Mouse (Mus musculus): ENCODE results near the gene Manba. TPM values are rescaled to one million over a fixed set of nuclear protein-coding genes. Genes with fewer than 3 reads are reported as not detected.
"Not testable (repeated sequence)": the region's sequence is repeated elsewhere in the genome, so short reads cannot be mapped to it uniquely, and the experiment has no call there.

The Manba gene
- polyA plus RNA-seq, 1 experiment from 2014 or later = 3.8 TPM

- WGBS = 85% methylated on average over 5 of the region's 5 CpGs
These were observed 6.3 kb upstream of the Manba start for GRCm38 (mm10) chr3:135479090-135479489.

DNA sequence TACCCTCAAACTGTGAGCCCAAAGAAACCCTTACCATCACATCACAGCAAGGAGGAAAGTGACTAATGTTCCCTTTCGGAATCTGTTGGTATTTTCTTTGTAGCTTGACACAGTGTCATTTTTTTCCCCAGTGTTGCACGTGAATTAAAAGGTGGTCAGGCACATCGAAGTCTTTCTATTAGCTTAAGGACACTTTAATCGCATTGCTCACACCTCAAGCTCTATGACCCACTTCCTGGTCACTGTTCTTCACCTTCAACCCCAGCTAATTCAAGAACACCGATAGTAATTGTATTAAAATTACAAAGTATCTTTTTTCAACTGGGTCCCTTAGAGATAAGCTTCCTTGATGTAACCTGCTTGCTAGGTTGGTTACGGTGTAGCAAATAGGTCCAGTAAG, 4.6 kb upstream of the Manba start:
- WGBS = 89% methylated on average over 6 of the region's 6 CpGs

More at GRCm38 (mm10) chr3:135479090-135479489, 6.3 kb upstream of the Manba start:
- not testable (repeated sequence) for ATAC-seq (replicated peaks; ENCODE audit: low FRiP score); H3K9ac ChIP-seq (ENCODE audit: low read length); H3K4me2 ChIP-seq (ENCODE audit: low read depth, low read length, severe bottlenecking); H3K4me1 ChIP-seq (replicated peaks; ENCODE audit: control insufficient read depth, insufficient read depth, low read length); H3K27ac ChIP-seq (ENCODE audit: low read depth, low read length); H3K4me3 ChIP-seq (ENCODE audit: low read depth, low read length); H3K9me3 ChIP-seq (ENCODE audit: control insufficient read depth, low read length); DNase-seq (ENCODE audit: low spot score); H3K36me3 ChIP-seq (ENCODE audit: control insufficient read depth, insufficient read depth, low read length); H3K27me3 ChIP-seq (ENCODE audit: control insufficient read depth, insufficient read depth, low read length)

GRCm38 (mm10) chr3:135481608-135482007, 3.8 kb upstream of the Manba start:
- Histone ChIP-seq H3K4me2 (ENCODE audit: low read depth, low read length, severe bottlenecking) (no peak overlapping the region), H3K36me3 (ENCODE audit: control insufficient read depth, insufficient read depth, low read length) (no peaks in the 10 kb centered on the region), H3K27ac (ENCODE audit: low read depth, low read length) (no peak overlapping the region), H3K9ac (ENCODE audit: low read length) (no peak overlapping the region), H3K27me3 (ENCODE audit: control insufficient read depth, insufficient read depth, low read length) (no peaks in the 10 kb centered on the region), H3K4me3 (ENCODE audit: low read depth, low read length) (no peak overlapping the region), H3K9me3 (ENCODE audit: control insufficient read depth, low read length) (no peaks in the 10 kb centered on the region), H3K4me1 (replicated peaks; ENCODE audit: control insufficient read depth, insufficient read depth, low read length) (no peaks in the 10 kb centered on the region)
- 87% methylated on average over 3 of the region's 3 CpGs for WGBS
- ATAC-seq (replicated peaks; ENCODE audit: low FRiP score) (no peak), DNase-seq (ENCODE audit: low spot score) (no peak)

More for the DNA sequence above, 4.6 kb upstream of the Manba start:
- H3K9me3 ChIP-seq (ENCODE audit: control insufficient read depth, low read length) = no peaks in the 10 kb centered on the region
- H3K4me3 ChIP-seq (ENCODE audit: low read depth, low read length) = no peak overlapping the region
- H3K4me2 ChIP-seq (ENCODE audit: low read depth, low read length, severe bottlenecking) = no peak overlapping the region
- H3K27me3 ChIP-seq (ENCODE audit: control insufficient read depth, insufficient read depth, low read length) = no peaks in the 10 kb centered on the region
- H3K27ac ChIP-seq (ENCODE audit: low read depth, low read length) = no peak overlapping the region
- no peaks in the 10 kb centered on the region for H3K36me3 ChIP-seq (ENCODE audit: control insufficient read depth, insufficient read depth, low read length)
- ATAC-seq (replicated peaks; ENCODE audit: low FRiP score) (no peak), DNase-seq (ENCODE audit: low spot score) (no peak)
- H3K4me1 ChIP-seq (replicated peaks; ENCODE audit: control insufficient read depth, insufficient read depth, low read length) = no peaks in the 10 kb centered on the region
- H3K9ac ChIP-seq (ENCODE audit: low read length) = no peak overlapping the region

- H3K27ac ChIP-seq (ENCODE audit: low read depth, low read length); H3K27me3 ChIP-seq (ENCODE audit: control insufficient read depth, insufficient read depth, low read length); DNase-seq (ENCODE audit: low spot score); ATAC-seq (replicated peaks; ENCODE audit: low FRiP score); H3K9ac ChIP-seq (ENCODE audit: low read length); H3K9me3 ChIP-seq (ENCODE audit: control insufficient read depth, low read length); H3K36me3 ChIP-seq (ENCODE audit: control insufficient read depth, insufficient read depth, low read length); H3K4me1 ChIP-seq (replicated peaks; ENCODE audit: control insufficient read depth, insufficient read depth, low read length): not testable (repeated sequence)
- H3K4me2 ChIP-seq (ENCODE audit: low read depth, low read length, severe bottlenecking) = peak overlapping the region; percentile 93; the same call in 1 of the 2 replicates
- H3K4me3 ChIP-seq (ENCODE audit: low read depth, low read length) = 0 out of 2 replicates have a peak overlapping the region, but pooled peaks have one; percentile 55
- 91% methylated on average over 15 of the region's 15 CpGs for WGBS
These were observed 761 bp upstream of the Manba start for GRCm38 (mm10) chr3:135484650-135485049.

- peak overlapping the region; percentile 55 for H3K4me3 ChIP-seq (ENCODE audit: low read depth, low read length)
- H3K9ac ChIP-seq (ENCODE audit: low read length) = peak overlapping the region; percentile 68
- no peak overlapping the region for H3K27ac ChIP-seq (ENCODE audit: low read depth, low read length)
- no peak for ATAC-seq (replicated peaks; ENCODE audit: low FRiP score)
- H3K4me2 ChIP-seq (ENCODE audit: low read depth, low read length, severe bottlenecking) = peak overlapping the region; percentile 93
- WGBS = 16% methylated on average over 9 of the region's 9 CpGs
- H3K36me3 ChIP-seq (ENCODE audit: control insufficient read depth, insufficient read depth, low read length) = no peaks in the 10 kb centered on the region
- no peaks in the 10 kb centered on the region for H3K9me3 ChIP-seq (ENCODE audit: control insufficient read depth, low read length)
- no peaks in the 10 kb centered on the region for H3K4me1 ChIP-seq (replicated peaks; ENCODE audit: control insufficient read depth, insufficient read depth, low read length)
- no peak for DNase-seq (ENCODE audit: low spot score)
- H3K27me3 ChIP-seq (ENCODE audit: control insufficient read depth, insufficient read depth, low read length) = no peaks in the 10 kb centered on the region
These were observed 460 bp downstream of the Manba start for GRCm38 (mm10) chr3:135485900-135486241.

DNA sequence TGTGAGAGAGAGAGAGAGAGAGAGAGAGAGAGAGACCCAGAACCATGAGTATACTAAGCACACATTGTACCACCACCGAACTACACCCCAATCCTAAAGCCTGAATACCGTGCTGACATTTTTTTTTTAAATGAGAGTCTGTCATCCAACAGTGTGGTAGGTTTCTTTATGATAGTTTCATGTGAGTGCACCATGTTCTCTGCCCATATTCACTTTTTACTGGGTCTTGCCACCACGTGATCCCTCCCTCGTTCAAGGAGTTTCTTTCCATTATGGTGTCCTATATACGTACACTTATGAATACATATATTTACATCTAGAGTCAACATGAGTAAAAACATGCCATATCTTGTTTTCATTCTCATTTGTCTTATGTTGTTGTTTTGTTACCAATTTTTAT, 940 bp downstream of the Manba start:
- no peak overlapping the region for H3K4me2 ChIP-seq (ENCODE audit: low read depth, low read length, severe bottlenecking)
- no peak overlapping the region for H3K4me3 ChIP-seq (ENCODE audit: low read depth, low read length)

DNA sequence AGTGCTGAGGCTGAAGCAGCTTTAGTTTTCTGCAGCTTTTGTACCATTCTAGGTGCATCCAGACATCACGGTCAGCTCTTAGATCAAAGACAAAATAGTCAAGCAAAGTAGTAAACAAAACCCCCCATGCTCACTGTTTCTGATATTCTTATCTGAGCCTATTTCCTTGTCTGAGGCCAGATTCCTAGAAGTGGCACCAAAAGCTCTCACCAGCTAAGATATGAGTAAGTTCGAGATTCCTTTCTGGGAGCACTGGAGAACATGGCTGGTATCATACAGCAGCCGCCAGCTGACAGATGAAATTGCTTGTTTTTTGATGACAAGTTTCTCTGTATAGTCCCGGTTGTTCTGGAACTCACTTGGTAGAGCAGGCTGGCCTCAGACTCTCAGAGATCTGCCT, 2.4 kb downstream of the Manba start:
- Histone ChIP-seq H3K4me1 (replicated peaks; ENCODE audit: control insufficient read depth, insufficient read depth, low read length) (no peaks in the 10 kb centered on the region), H3K4me3 (ENCODE audit: low read depth, low read length) (no peak overlapping the region), H3K27me3 (ENCODE audit: control insufficient read depth, insufficient read depth, low read length) (no peaks in the 10 kb centered on the region), H3K4me2 (ENCODE audit: low read depth, low read length, severe bottlenecking) (no peak overlapping the region), H3K36me3 (ENCODE audit: control insufficient read depth, insufficient read depth, low read length) (no peaks in the 10 kb centered on the region), H3K9ac (ENCODE audit: low read length) (no peak overlapping the region), H3K27ac (ENCODE audit: low read depth, low read length) (no peak overlapping the region), H3K9me3 (ENCODE audit: control insufficient read depth, low read length) (no peaks in the 10 kb centered on the region)
- WGBS = 92% methylated on average over 4 of the region's 4 CpGs
- no peak for ATAC-seq (replicated peaks; ENCODE audit: low FRiP score)
- DNase-seq (ENCODE audit: low spot score) = no peak

More for the DNA sequence above, 940 bp downstream of the Manba start:
- Histone ChIP-seq H3K36me3 (ENCODE audit: control insufficient read depth, insufficient read depth, low read length) (no peaks in the 10 kb centered on the region), H3K27me3 (ENCODE audit: control insufficient read depth, insufficient read depth, low read length) (no peaks in the 10 kb centered on the region), H3K9me3 (ENCODE audit: control insufficient read depth, low read length) (no peaks in the 10 kb centered on the region), H3K9ac (ENCODE audit: low read length) (no peak overlapping the region), H3K27ac (ENCODE audit: low read depth, low read length) (no peak overlapping the region), H3K4me1 (replicated peaks; ENCODE audit: control insufficient read depth, insufficient read depth, low read length) (no peaks in the 10 kb centered on the region)
- no peak for ATAC-seq (replicated peaks; ENCODE audit: low FRiP score)
- WGBS = 80% methylated on average over 5 of the region's 5 CpGs
- DNase-seq (ENCODE audit: low spot score) = no peak

- ATAC-seq (replicated peaks; ENCODE audit: low FRiP score) = no peak
- H3K27me3 ChIP-seq (ENCODE audit: control insufficient read depth, insufficient read depth, low read length) = no peaks in the 10 kb centered on the region
- H3K4me1 ChIP-seq (replicated peaks; ENCODE audit: control insufficient read depth, insufficient read depth, low read length) = no peaks in the 10 kb centered on the region
- no peak for DNase-seq (ENCODE audit: low spot score)
- H3K4me2 ChIP-seq (ENCODE audit: low read depth, low read length, severe bottlenecking) = no peak overlapping the region
- H3K9ac ChIP-seq (ENCODE audit: low read length) = no peak overlapping the region
- no peaks in the 10 kb centered on the region for H3K9me3 ChIP-seq (ENCODE audit: control insufficient read depth, low read length)
- H3K36me3 ChIP-seq (ENCODE audit: control insufficient read depth, insufficient read depth, low read length) = no peaks in the 10 kb centered on the region
- no peak overlapping the region for H3K4me3 ChIP-seq (ENCODE audit: low read depth, low read length)
- WGBS = 91% methylated on average over 5 of the region's 5 CpGs
- no peak overlapping the region for H3K27ac ChIP-seq (ENCODE audit: low read depth, low read length)
These were observed 4.6 kb downstream of the Manba start for GRCm38 (mm10) chr3:135489865-135490520.

DNA sequence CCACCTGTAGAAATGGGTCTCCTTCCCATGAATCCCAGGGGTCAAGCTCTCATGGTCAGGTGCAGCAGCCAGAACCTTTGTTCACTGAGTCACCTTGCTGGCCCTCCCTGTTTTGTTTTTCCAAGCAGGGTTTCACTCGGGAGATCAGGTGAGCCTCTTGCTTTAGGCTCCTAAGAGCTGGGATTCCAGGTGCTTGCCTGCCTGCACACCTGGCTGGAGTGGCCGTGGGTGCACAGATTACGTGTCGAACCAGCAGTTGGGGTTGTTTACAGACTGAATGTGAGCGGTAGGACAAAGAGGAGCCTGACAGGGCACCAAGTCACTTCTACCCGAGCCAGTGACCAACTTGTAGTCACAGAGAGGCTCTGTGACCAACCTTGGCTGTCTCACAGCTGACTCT, 5.7 kb downstream of the Manba start:
- WGBS = 85% methylated on average over 6 of the region's 6 CpGs
- H3K4me3 ChIP-seq (ENCODE audit: low read depth, low read length) = no peak overlapping the region
- no peaks in the 10 kb centered on the region for H3K36me3 ChIP-seq (ENCODE audit: control insufficient read depth, insufficient read depth, low read length)

More for the DNA sequence above, 5.7 kb downstream of the Manba start:
- H3K9me3 ChIP-seq (ENCODE audit: control insufficient read depth, low read length) = no peaks in the 10 kb centered on the region
- no peaks in the 10 kb centered on the region for H3K27me3 ChIP-seq (ENCODE audit: control insufficient read depth, insufficient read depth, low read length)
- DNase-seq (ENCODE audit: low spot score) = no peak
- no peaks in the 10 kb centered on the region for H3K4me1 ChIP-seq (replicated peaks; ENCODE audit: control insufficient read depth, insufficient read depth, low read length)
- no peak overlapping the region for H3K27ac ChIP-seq (ENCODE audit: low read depth, low read length)
- no peak overlapping the region for H3K4me2 ChIP-seq (ENCODE audit: low read depth, low read length, severe bottlenecking)
- no peak for ATAC-seq (replicated peaks; ENCODE audit: low FRiP score)
- H3K9ac ChIP-seq (ENCODE audit: low read length) = no peak overlapping the region
